Mouse (Mus musculus) G1E (cell line): ENCODE data around the gene Ccdc146. TPM values are rescaled to one million over a fixed set of nuclear protein-coding genes. Genes with fewer than 3 reads are reported as not detected.

ENCODE experiments used
- ATAC-seq: 2 replicates; pipeline ENCODE4 v1.8.0; 2016; ENCODE audit warnings: mild to moderate bottlenecking; ENCODE audit not compliant: insufficient number of reproducible peaks, poor library complexity, low FRiP score, severe bottlenecking; ENCODE audit errors: extremely low read depth
- DNase-seq: peaks from one replicate; pipeline ENCODE4 v3.0.0; 2012; ENCODE audit warnings: low spot score
- H3K27me3 ChIP-seq: 2 replicates; pipeline ENCODE4 v1.6.1; 2012; ENCODE audit warnings: mild to moderate bottlenecking, low read length, inconsistent platforms; ENCODE audit not compliant: insufficient read depth
- H3K36me3 ChIP-seq: replicated peaks from 2 replicates; pipeline ENCODE3; 2012; ENCODE audit warnings: mild to moderate bottlenecking, inconsistent platforms
- H3K4me1 ChIP-seq: 2 replicates; pipeline ENCODE4 v1.6.1; 2012; ENCODE audit warnings: low read depth, low read length, inconsistent platforms, mixed read lengths; ENCODE audit not compliant: insufficient read depth
- H3K4me3 ChIP-seq: 2 replicates; pipeline ENCODE4 v1.5.1; 2012; ENCODE audit warnings: low read depth, mild to moderate bottlenecking, inconsistent platforms, low read length, moderate library complexity, mixed read lengths
- H3K9me3 ChIP-seq: replicated peaks from 2 replicates; pipeline ENCODE4 v1.6.1; 2012; ENCODE audit warnings: inconsistent platforms
- CTCF ChIP-seq: IDR thresholded peaks from 2 replicates; pipeline ENCODE4 v1.5.1; 2012; ENCODE audit warnings: low read depth, low read length, inconsistent platforms, mixed read lengths
- GATA1 ChIP-seq: IDR thresholded peaks from 2 replicates; pipeline ENCODE4 v1.6.1; 2012; ENCODE audit warnings: borderline replicate concordance, low read length, inconsistent platforms, mixed read lengths
- GATA2 ChIP-seq: IDR thresholded peaks from 2 replicates; pipeline ENCODE4 v1.6.1; 2012; ENCODE audit warnings: low read depth, low read length, inconsistent platforms, borderline replicate concordance
- POLR2AphosphoS5 ChIP-seq: IDR thresholded peaks from 2 replicates; pipeline ENCODE4 v1.6.1; 2012; ENCODE audit warnings: low read depth, low read length, inconsistent platforms; ENCODE audit not compliant: insufficient replicate concordance
- TAL1 ChIP-seq: conservative IDR thresholded peaks from 2 replicates; pipeline ENCODE4 v1.6.1; 2012; ENCODE audit warnings: low read depth, low read length, inconsistent platforms, mixed read lengths
- polyA plus RNA-seq: library from polyadenylated mRNA; stranded (reverse); fragments of >175 nt; gene quantifications from 2 replicates; pipeline ENCODE4 v1.2.3, GENCODE M21; 2012
- total RNA-seq, 2 experiments: library from RNA; stranded (forward) in 1 of 2; stranded (reverse) in 1 of 2; fragments of 200-1000 nt in 1 of 2; fragments of >200 nt in 1 of 2; fragmentation: Nextera tagmentation in 1 of 2; gene quantifications; 2 replicates each; pipeline ENCODE4 v1.2.3; 2014 to 2017

The Ccdc146 gene
- total and polyA plus RNA-seq, 3 experiments = 0.22 TPM; not detected in 2

GRCm38 (mm10) chr5:21382678-21383077, 41.8 kb downstream of the Ccdc146 start:
- no peaks in the 10 kb centered on the region for H3K36me3 ChIP-seq
- H3K4me3 ChIP-seq = no peak overlapping the region
- H3K9me3 ChIP-seq = no peaks in the 10 kb centered on the region
- TF ChIP-seq POLR2AphosphoS5 (no peak), GATA2 (no peak), TAL1 (no peak)
- H3K4me1 ChIP-seq = peaks cover 28% of the 10 kb centered on the region
- DNase-seq = no peak
- no peak for ATAC-seq
- peaks cover 15% of the 10 kb centered on the region for H3K27me3 ChIP-seq

GRCm38 (mm10) chr5:21381986-21382385, 42.5 kb downstream of the Ccdc146 start:
- Histone ChIP-seq H3K9me3 (no peaks in the 10 kb centered on the region), H3K36me3 (no peaks in the 10 kb centered on the region), H3K4me3 (no peak overlapping the region), H3K4me1 (peaks cover 28% of the 10 kb centered on the region), H3K27me3 (peaks cover 15% of the 10 kb centered on the region)
- ATAC-seq = no peak
- TF ChIP-seq GATA1 = no peak
- TF ChIP-seq CTCF = no peak
- TF ChIP-seq GATA2 = no peak
- no peak for TF ChIP-seq TAL1
- no peak for TF ChIP-seq POLR2AphosphoS5
- no peak for DNase-seq

GRCm38 (mm10) chr5:21378397-21378796, 46.1 kb downstream of the Ccdc146 start:
- no peak for TF ChIP-seq POLR2AphosphoS5
- no peak for TF ChIP-seq GATA1
- TF ChIP-seq GATA2 = no peak
- TF ChIP-seq CTCF = no peak
- TF ChIP-seq TAL1 = no peak
- H3K9me3 ChIP-seq = no peaks in the 10 kb centered on the region
- ATAC-seq (no peak), DNase-seq (no peak)
- no peak overlapping the region for H3K4me3 ChIP-seq
- H3K36me3 ChIP-seq = no peaks in the 10 kb centered on the region
- peaks cover 12% of the 10 kb centered on the region for H3K27me3 ChIP-seq
- peaks cover 3% of the 10 kb centered on the region for H3K4me1 ChIP-seq

GRCm38 (mm10) chr5:21376935-21377334, 47.5 kb downstream of the Ccdc146 start:
- no peaks in the 10 kb centered on the region for H3K9me3 ChIP-seq
- peaks cover 18% of the 10 kb centered on the region for H3K27me3 ChIP-seq
- DNase-seq (no peak), ATAC-seq (no peak)
- H3K36me3 ChIP-seq = no peaks in the 10 kb centered on the region
- H3K4me1 ChIP-seq = peaks cover 10% of the 10 kb centered on the region; the same call in 1 of the 2 replicates
- no peak for TF ChIP-seq POLR2AphosphoS5
- H3K4me3 ChIP-seq = no peak overlapping the region

- Histone ChIP-seq H3K36me3 (no peaks in the 10 kb centered on the region), H3K27me3 (peaks cover 14% of the 10 kb centered on the region), H3K4me1 (peaks cover 7% of the 10 kb centered on the region; the same call in 1 of the 2 replicates), H3K4me3 (0 out of 2 replicates have a peak overlapping the region, but pooled peaks have one; percentile 62), H3K9me3 (no peaks in the 10 kb centered on the region)
- DNase-seq = no peak
- ATAC-seq = no peak
- no peak for TF ChIP-seq CTCF
- no peak for TF ChIP-seq POLR2AphosphoS5
- TF ChIP-seq GATA2 = no peak
- TF ChIP-seq TAL1 = no peak
- TF ChIP-seq GATA1 = no peak
Measured at GRCm38 (mm10) chr5:21373180-21373518, 51.3 kb downstream of the Ccdc146 start.

GRCm38 (mm10) chr5:21372493-21373179, 51.8 kb downstream of the Ccdc146 start, which contains the start of gene Fgl2:
Fgl2 (plus strand) TSS chr5:21372642.
- TF ChIP-seq POLR2AphosphoS5 (no peak), GATA1 (no peak), CTCF (no peak), TAL1 (no peak), GATA2 (no peak)
- DNase-seq (no peak), ATAC-seq (peak; percentile 63)
- peaks cover 7% of the 10 kb centered on the region; the same call in 1 of the 2 replicates for H3K4me1 ChIP-seq
- peaks cover 14% of the 10 kb centered on the region for H3K27me3 ChIP-seq
- H3K9me3 ChIP-seq = no peaks in the 10 kb centered on the region
- peak within 1 kb of the TSS; percentile 62 for H3K4me3 ChIP-seq
- no peaks in the 10 kb centered on the region for H3K36me3 ChIP-seq

GRCm38 (mm10) chr5:21371920-21372319, 52.6 kb downstream of the Ccdc146 start:
- Histone ChIP-seq H3K27me3 (peaks cover 16% of the 10 kb centered on the region), H3K4me3 (no peak overlapping the region), H3K36me3 (no peaks in the 10 kb centered on the region), H3K9me3 (no peaks in the 10 kb centered on the region), H3K4me1 (peaks cover 7% of the 10 kb centered on the region; the same call in 1 of the 2 replicates)
- ATAC-seq (no peak), DNase-seq (no peak)
- no peak for TF ChIP-seq GATA1
- no peak for TF ChIP-seq GATA2
- no peak for TF ChIP-seq POLR2AphosphoS5
- TF ChIP-seq TAL1 = no peak
- TF ChIP-seq CTCF = no peak
